Mouse (Mus musculus) 416B (cell line): ENCODE data around the gene Gm13124.
A peak's percentile ranks its signal among the peaks of the same experiment; 100 is the strongest.
"Not testable (repeated sequence)": the region's sequence is repeated elsewhere in the genome, so short reads cannot be mapped to it uniquely, and the experiment has no call there.

Experiments used
- DNase-seq: peaks from one replicate; pipeline ENCODE4 v3.0.0; 2011; ENCODE audit warnings: low read depth

The Gm13124 gene

GRCm38 (mm10) chr4:144565034-144565433, at the start of gene Gm13124:
TSS of gene Gm13124 (minus strand) at chr4:144565134.
- no peak for DNase-seq

GRCm38 (mm10) chr4:144614586-144614985, 49.7 kb upstream of the Gm13124 start:
- DNase-seq: no peak

GRCm38 (mm10) chr4:144613407-144613806, 48.5 kb upstream of the Gm13124 start, which contains the start of gene Aadacl4:
TSS of gene Aadacl4 (plus strand) at chr4:144613707.
- no peak for DNase-seq

GRCm38 (mm10) chr4:144592790-144593189, 27.9 kb upstream of the Gm13124 start:
- no peak for DNase-seq

GRCm38 (mm10) chr4:144586207-144586606, 21.3 kb upstream of the Gm13124 start:
- not testable (repeated sequence) for DNase-seq

GRCm38 (mm10) chr4:144567752-144568151, 2.8 kb upstream of the Gm13124 start:
- DNase-seq: no peak

- DNase-seq: no peak
These were observed 3.7 kb downstream of the Gm13124 start for GRCm38 (mm10) chr4:144561205-144561604.

GRCm38 (mm10) chr4:144559792-144560191, 5.1 kb downstream of the Gm13124 start:
- DNase-seq: peak; percentile 54

- peak; percentile 7 for DNase-seq
These were observed 13.8 kb downstream of the Gm13124 start for GRCm38 (mm10) chr4:144551156-144551555.

GRCm38 (mm10) chr4:144545339-144545738, 19.6 kb downstream of the Gm13124 start:
- not testable (repeated sequence) for DNase-seq

- DNase-seq: no peak
These were observed 20.2 kb downstream of the Gm13124 start for GRCm38 (mm10) chr4:144544689-144545088.

GRCm38 (mm10) chr4:144519522-144519921, 45.4 kb downstream of the Gm13124 start, which contains the start of gene 9430007A20Rik:
TSS of gene 9430007A20Rik (plus strand) at chr4:144519822.
- DNase-seq: no peak

GRCm38 (mm10) chr4:144506518-144506917, 58.4 kb downstream of the Gm13124 start:
- peak; percentile 46 for DNase-seq
